Mouse (Mus musculus): Measurements from ENCODE around the gene Stk25.

Gene Stk25

DNA sequence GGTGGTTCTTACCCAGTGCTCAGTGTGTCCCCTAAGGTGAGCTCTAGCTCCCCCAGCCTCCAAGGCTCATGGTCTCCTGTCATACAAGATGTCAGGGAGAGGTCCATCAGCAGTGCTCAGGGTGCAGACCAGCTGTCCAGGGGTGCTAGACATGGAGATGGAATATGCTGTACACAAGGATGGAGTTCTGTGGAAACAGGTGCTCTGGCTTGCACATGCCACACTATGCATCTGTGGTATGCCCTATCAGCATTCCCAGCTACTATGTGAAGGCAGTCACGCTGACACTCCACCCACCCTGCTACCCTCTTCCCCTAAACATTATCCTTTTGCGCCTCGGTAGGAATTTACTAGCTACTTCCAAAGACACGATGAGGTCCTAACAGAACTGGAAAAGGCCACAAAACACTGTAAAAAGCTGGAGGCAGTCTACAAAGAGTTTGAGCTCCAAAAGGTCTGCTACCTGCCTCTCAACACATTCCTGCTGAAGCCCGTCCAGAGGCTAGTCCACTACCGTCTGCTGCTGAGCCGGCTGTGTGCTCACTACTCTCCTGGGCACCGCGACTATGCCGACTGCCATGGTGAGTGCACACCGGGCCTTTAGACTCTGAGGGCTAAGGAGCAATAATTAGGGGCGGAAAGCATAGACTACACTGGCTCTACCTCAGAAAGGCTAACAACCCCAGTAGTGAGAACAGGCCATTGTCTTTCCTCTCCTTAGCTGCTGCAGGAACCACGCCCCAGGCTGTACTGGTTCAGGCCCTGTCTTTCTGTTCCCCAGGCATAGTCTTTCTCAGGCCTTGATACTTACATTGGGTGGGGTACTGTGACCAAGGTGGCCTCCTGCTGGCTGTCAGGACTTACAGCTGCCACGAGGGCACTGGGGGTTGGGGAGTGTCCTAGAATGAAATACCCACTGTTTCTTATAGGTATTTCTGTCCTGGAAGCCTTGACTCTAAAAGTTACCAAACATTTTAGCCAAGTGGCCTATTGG lies 51.1 kb downstream of the Stk25 start:
- in situ Hi-C loops (cut with MboI, MseI), result no loop called here

DNA sequence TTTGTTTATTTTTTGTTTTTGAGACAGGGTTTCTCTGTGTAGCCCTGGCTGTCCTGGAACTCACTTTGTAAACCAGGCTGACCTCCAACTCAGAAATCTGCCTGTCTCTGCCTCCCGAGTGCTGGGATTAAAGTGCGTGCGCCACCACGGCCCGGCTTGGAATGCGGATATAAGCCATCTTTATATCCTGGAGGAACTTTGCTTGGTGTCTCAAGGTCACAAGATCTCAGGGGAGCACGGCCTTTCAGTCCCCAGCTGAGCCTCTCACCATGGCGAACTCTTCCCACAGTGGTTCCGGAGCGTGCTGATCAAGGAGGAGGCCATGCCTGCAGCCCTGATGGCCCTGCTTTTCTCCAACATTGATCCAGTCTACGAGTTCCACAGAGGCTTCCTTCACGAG lies 54.5 kb downstream of the Stk25 start:
- in situ Hi-C loops (cut with MboI, MseI), result no loop called here

DNA sequence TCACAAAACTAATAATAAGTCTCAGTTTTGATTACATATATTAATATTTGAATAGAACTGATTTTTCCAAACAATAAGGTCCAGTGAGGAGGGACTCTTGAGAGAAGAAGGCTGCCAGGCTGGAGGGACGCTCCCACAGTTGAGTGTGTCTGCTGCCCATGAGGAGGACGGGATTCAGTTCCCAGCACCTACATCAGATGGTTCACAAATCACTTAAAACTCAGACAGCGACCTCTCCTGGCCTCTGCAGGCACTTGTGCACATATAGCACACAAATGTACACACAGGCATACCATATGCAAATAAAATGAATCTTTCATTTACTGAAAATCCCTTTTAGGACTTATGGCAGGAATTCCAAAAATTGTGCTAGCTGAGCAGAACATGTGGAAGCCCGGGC lies 55.5 kb downstream of the Stk25 start:
- in situ Hi-C loops (cut with MboI, MseI), result no loop called here

DNA sequence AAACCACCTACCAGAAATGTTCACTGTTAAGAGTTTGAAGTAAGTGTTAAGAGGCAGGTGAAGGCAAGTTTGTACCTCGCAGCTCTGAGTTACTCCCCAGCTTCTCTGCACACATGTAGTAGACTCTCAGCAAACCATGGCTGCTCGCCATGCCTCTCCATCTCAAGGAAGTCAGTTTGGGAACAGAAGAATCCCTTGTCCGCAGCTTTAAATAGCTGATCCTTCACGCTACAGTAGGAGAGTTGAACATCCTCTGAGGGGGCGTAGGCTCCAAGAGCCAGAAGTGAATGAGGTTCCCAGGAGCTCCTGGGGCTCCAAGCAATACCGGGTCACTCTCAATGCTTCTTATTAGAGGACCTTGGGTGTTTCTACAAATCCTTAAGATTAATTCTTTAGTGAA lies 62.5 kb downstream of the Stk25 start:
- in situ Hi-C loops (cut with MboI, MseI), result no loop called here

DNA sequence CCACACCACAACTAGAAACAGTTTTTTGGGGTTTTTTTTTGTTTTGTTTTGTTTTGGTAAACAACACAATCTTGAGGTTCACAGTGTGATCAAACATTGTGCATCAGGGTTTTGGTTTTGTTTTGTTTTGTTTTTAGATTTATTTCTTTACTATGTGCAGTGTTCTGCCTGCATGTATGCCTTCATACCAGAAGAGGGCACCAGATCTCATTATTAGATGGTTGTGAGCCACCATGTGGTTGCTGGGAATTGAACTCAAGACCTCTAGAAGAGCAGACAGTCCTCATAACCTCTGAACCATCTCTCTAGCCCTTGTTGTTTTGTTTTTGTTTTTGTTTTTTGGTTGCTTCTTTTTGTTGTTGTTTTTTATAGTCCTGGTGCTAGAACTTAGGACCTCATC lies 64.5 kb downstream of the Stk25 start:
- in situ Hi-C loops (cut with MboI, MseI), result no loop called here

DNA sequence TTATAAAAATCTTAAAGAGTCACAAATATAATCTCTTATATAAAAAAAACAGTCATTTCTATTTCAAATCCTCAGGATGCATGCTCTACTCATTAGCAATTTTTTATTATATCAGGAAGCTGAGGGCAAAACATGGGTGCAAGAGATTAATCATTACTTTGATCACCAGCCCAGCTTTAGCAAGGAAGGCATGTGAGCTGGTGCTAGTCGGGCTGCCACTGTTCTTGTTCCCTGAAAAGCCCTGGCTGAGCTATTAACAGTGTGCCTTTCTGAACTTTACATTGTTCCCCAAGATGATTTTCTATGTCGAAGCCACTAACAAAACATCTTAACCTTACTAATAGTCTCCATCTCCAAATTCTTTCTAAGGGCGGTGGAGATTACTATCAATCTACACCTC lies 70.1 kb downstream of the Stk25 start:
- in situ Hi-C loops (cut with MboI, MseI), result no loop called here

DNA sequence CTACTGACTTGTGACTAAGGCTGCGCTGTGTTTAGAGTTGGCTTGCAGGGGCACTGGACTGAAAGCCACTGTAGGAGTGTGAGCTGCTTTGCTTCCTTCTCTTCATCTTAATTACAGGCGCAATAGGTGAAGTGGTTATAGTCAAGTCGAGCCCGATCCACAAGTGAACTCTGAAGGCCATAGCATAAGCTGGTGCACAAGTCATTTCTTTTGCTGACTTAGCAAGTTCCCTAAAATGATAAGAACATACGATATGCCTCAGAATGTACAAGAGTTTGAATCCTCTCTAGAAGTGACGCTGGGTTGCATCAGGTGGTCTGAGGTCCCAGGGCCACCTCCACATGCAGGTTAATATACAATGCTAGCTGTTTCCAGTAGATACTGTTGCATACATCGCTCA lies 76.9 kb downstream of the Stk25 start:
- in situ Hi-C loops (cut with MboI, MseI), result no loop called here

DNA sequence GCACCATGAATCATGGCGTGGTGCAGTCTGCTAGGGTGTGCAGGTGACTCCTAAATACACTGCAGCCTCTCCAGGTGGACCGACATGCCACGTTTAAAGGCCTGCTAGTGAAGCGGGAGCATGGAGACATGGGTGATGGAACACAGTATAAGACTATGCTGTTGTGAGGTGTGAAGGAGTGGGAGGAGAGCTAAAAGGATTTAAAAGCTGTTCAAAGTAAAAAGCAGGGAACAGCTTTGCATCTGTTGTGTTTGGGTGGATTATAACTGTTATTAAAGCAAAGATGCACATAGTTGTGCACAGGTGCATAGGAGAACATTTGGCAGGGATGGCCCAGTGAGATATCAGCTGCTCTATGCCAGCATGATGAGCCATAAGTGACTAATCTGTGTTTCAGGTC lies 80.6 kb downstream of the Stk25 start:
- in situ Hi-C loops (cut with MboI, MseI), result no loop called here

DNA sequence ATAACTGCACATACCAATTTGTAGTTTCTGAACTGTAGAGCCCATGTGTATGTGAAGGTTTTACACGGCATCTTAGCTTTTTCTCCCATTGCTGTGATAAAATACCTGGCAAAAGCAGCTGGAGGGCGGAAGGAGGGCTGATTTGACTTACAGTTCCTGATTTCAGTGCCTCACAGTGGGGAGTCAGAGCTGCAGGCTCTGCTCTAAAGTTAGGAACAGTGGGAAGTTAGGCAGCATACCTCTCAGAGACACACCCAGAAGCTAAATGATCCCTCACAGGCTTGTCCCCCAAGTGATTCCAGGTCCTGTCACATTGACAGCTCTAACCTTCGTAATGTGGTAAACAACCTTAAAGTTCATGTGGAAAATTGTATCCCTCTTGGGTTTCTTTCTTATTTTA lies 81.4 kb downstream of the Stk25 start:
- in situ Hi-C loops (cut with MboI, MseI), result no loop called here
